Mouse (Mus musculus): ENCODE measurements around the gene Adarb2. TPM values are rescaled to one million over a fixed set of nuclear protein-coding genes. Genes with fewer than 3 reads are reported as not detected.

Gene Adarb2
- polyA plus RNA-seq, 1 experiment from 2014 or later: 25.7 TPM

GRCm38 (mm10) chr13:8400265-8401041, 197.8 kb downstream of the Adarb2 start:
- no peak overlapping the region for H3K27ac ChIP-seq (replicated peaks)
- ATAC-seq (ENCODE audit: low FRiP score, low read depth): no peak
- 73% methylated on average over 4 of the region's 4 CpGs for WGBS

GRCm38 (mm10) chr13:8402324-8402873, 199.7 kb downstream of the Adarb2 start:
- H3K4me3 ChIP-seq: no peak overlapping the region
- no peak overlapping the region for H3K4me2 ChIP-seq
- no peak overlapping the region for H3K9ac ChIP-seq
- H3K27me3 ChIP-seq: no peaks in the 10 kb centered on the region
- H3K9me3 ChIP-seq: no peaks in the 10 kb centered on the region
- ATAC-seq (ENCODE audit: low FRiP score, low read depth): no peak
- WGBS: 68% methylated on average over 3 of the region's 3 CpGs
- no peaks in the 10 kb centered on the region for H3K4me1 ChIP-seq (replicated peaks)
- no peaks in the 10 kb centered on the region for H3K36me3 ChIP-seq
- H3K27ac ChIP-seq (replicated peaks): no peak overlapping the region

More at GRCm38 (mm10) chr13:8400265-8401041, 197.8 kb downstream of the Adarb2 start:
- Histone ChIP-seq H3K36me3 (no peaks in the 10 kb centered on the region), H3K4me2 (no peak overlapping the region), H3K9ac (no peak overlapping the region), H3K4me1 (replicated peaks) (no peaks in the 10 kb centered on the region), H3K9me3 (no peaks in the 10 kb centered on the region), H3K27me3 (no peaks in the 10 kb centered on the region), H3K4me3 (no peak overlapping the region)

GRCm38 (mm10) chr13:8406020-8406419, 203.4 kb downstream of the Adarb2 start:
- no peak for ATAC-seq (ENCODE audit: low FRiP score, low read depth)
- Histone ChIP-seq H3K4me1 (replicated peaks) (no peaks in the 10 kb centered on the region), H3K27me3 (no peaks in the 10 kb centered on the region), H3K36me3 (no peaks in the 10 kb centered on the region), H3K4me3 (no peak overlapping the region), H3K9me3 (no peaks in the 10 kb centered on the region), H3K4me2 (no peak overlapping the region), H3K27ac (replicated peaks) (no peak overlapping the region), H3K9ac (no peak overlapping the region)
- WGBS: 75% methylated on average over 6 of the region's 6 CpGs

- WGBS: 56% methylated on average over 5 of the region's 5 CpGs
- H3K4me1 ChIP-seq (replicated peaks): no peaks in the 10 kb centered on the region
- no peak overlapping the region for H3K9ac ChIP-seq
- H3K9me3 ChIP-seq: no peaks in the 10 kb centered on the region
- H3K36me3 ChIP-seq: no peaks in the 10 kb centered on the region
- no peak overlapping the region for H3K4me3 ChIP-seq
- no peak overlapping the region for H3K27ac ChIP-seq (replicated peaks)
- no peak overlapping the region for H3K4me2 ChIP-seq
- no peaks in the 10 kb centered on the region for H3K27me3 ChIP-seq
- no peak for ATAC-seq (ENCODE audit: low FRiP score, low read depth)
Measured at GRCm38 (mm10) chr13:8410353-8411318, 208.0 kb downstream of the Adarb2 start.

- H3K27me3 ChIP-seq: no peaks in the 10 kb centered on the region
- ATAC-seq (ENCODE audit: low FRiP score, low read depth): no peak
- 76% methylated on average over 15 of the region's 15 CpGs for WGBS
Measured at GRCm38 (mm10) chr13:8424019-8424719, 221.5 kb downstream of the Adarb2 start.

GRCm38 (mm10) chr13:8439188-8439835, 236.6 kb downstream of the Adarb2 start:
- no peak for ATAC-seq (ENCODE audit: low FRiP score, low read depth)
- no peaks in the 10 kb centered on the region for H3K4me1 ChIP-seq (replicated peaks)
- no peak overlapping the region for H3K4me3 ChIP-seq
- H3K27ac ChIP-seq (replicated peaks): no peak overlapping the region
- 92% methylated on average over 4 of the region's 4 CpGs for WGBS
- no peak overlapping the region for H3K9ac ChIP-seq
- no peak overlapping the region for H3K4me2 ChIP-seq
- no peaks in the 10 kb centered on the region for H3K36me3 ChIP-seq
- no peaks in the 10 kb centered on the region for H3K27me3 ChIP-seq
- H3K9me3 ChIP-seq: no peaks in the 10 kb centered on the region

More at GRCm38 (mm10) chr13:8424019-8424719, 221.5 kb downstream of the Adarb2 start:
- Histone ChIP-seq H3K4me3 (no peak overlapping the region), H3K36me3 (no peaks in the 10 kb centered on the region), H3K27ac (replicated peaks) (no peak overlapping the region), H3K9ac (no peak overlapping the region), H3K4me2 (no peak overlapping the region), H3K4me1 (replicated peaks) (no peaks in the 10 kb centered on the region), H3K9me3 (no peaks in the 10 kb centered on the region)

- Histone ChIP-seq H3K36me3 (no peaks in the 10 kb centered on the region), H3K9ac (no peak overlapping the region), H3K4me3 (no peak overlapping the region), H3K9me3 (no peaks in the 10 kb centered on the region), H3K27ac (replicated peaks) (no peak overlapping the region), H3K4me2 (no peak overlapping the region), H3K27me3 (no peaks in the 10 kb centered on the region), H3K4me1 (replicated peaks) (0 out of 2 replicates have a peak, but pooled peaks cover 2% of the 10 kb centered on the region)
- ATAC-seq (ENCODE audit: low FRiP score, low read depth): no peak
- 83% methylated on average over 2 of the region's 2 CpGs for WGBS
Measured at GRCm38 (mm10) chr13:8445415-8445814, 242.7 kb downstream of the Adarb2 start.

- Histone ChIP-seq H3K4me1 (replicated peaks) (0 out of 2 replicates have a peak, but pooled peaks cover 2% of the 10 kb centered on the region), H3K9ac (no peak overlapping the region), H3K27me3 (no peaks in the 10 kb centered on the region), H3K4me3 (no peak overlapping the region), H3K27ac (replicated peaks) (no peak overlapping the region), H3K4me2 (no peak overlapping the region), H3K36me3 (no peaks in the 10 kb centered on the region), H3K9me3 (no peaks in the 10 kb centered on the region)
- ATAC-seq (ENCODE audit: low FRiP score, low read depth): peak; percentile 27; the same call in 1 of the 2 replicates
- WGBS: 66% methylated on average over 8 of the region's 8 CpGs
Measured at GRCm38 (mm10) chr13:8448192-8448879, 245.7 kb downstream of the Adarb2 start.

GRCm38 (mm10) chr13:8451581-8451980, 248.9 kb downstream of the Adarb2 start:
- Histone ChIP-seq H3K27ac (replicated peaks) (no peak overlapping the region), H3K9ac (no peak overlapping the region), H3K27me3 (no peaks in the 10 kb centered on the region), H3K36me3 (no peaks in the 10 kb centered on the region), H3K4me1 (replicated peaks) (0 out of 2 replicates have a peak, but pooled peaks cover 2% of the 10 kb centered on the region), H3K4me2 (no peak overlapping the region), H3K4me3 (no peak overlapping the region), H3K9me3 (no peaks in the 10 kb centered on the region)
- no peak for ATAC-seq (ENCODE audit: low FRiP score, low read depth)
- 84% methylated on average over 4 of the region's 4 CpGs for WGBS

- no peak overlapping the region for H3K27ac ChIP-seq (replicated peaks)
- 84% methylated on average over 3 of the region's 3 CpGs for WGBS
- ATAC-seq (ENCODE audit: low FRiP score, low read depth): no peak
- H3K27me3 ChIP-seq: no peaks in the 10 kb centered on the region
- no peak overlapping the region for H3K4me2 ChIP-seq
- no peaks in the 10 kb centered on the region for H3K9me3 ChIP-seq
- no peaks in the 10 kb centered on the region for H3K4me1 ChIP-seq (replicated peaks)
- H3K4me3 ChIP-seq: no peak overlapping the region
- no peak overlapping the region for H3K9ac ChIP-seq
- no peaks in the 10 kb centered on the region for H3K36me3 ChIP-seq
Measured at GRCm38 (mm10) chr13:8456886-8457285, 254.2 kb downstream of the Adarb2 start.
